Mouse (Mus musculus) leukemia stem cell, adult 10-12 weeks (primary cell): ENCODE data around the gene Kcnmb2. TPM values are rescaled to one million over a fixed set of nuclear protein-coding genes. Genes with fewer than 3 reads are reported as not detected.

Experiments
- polyA plus RNA-seq: library from polyadenylated mRNA; stranded (reverse); fragments of >175 nt; gene quantifications from 2 replicates; pipeline ENCODE4 v1.2.3, GENCODE M21; 2012; ENCODE audit warnings: low replicate concordance

Kcnmb2 gene
- not detected in 2 replicates for polyA plus RNA-seq

GRCm38 (mm10) chr3:31902504-31903330 is at the start of gene Kcnmb2:
TSS of gene Kcnmb2 (plus strand) at chr3:31902507.

